Mouse (Mus musculus): Measurements from ENCODE around the gene Gdf15. TPM values are rescaled to one million over a fixed set of nuclear protein-coding genes. Genes with fewer than 3 reads are reported as not detected.

The Gdf15 gene
- polyA plus RNA-seq, 1 experiment from 2014 or later: 1.6 TPM

DNA sequence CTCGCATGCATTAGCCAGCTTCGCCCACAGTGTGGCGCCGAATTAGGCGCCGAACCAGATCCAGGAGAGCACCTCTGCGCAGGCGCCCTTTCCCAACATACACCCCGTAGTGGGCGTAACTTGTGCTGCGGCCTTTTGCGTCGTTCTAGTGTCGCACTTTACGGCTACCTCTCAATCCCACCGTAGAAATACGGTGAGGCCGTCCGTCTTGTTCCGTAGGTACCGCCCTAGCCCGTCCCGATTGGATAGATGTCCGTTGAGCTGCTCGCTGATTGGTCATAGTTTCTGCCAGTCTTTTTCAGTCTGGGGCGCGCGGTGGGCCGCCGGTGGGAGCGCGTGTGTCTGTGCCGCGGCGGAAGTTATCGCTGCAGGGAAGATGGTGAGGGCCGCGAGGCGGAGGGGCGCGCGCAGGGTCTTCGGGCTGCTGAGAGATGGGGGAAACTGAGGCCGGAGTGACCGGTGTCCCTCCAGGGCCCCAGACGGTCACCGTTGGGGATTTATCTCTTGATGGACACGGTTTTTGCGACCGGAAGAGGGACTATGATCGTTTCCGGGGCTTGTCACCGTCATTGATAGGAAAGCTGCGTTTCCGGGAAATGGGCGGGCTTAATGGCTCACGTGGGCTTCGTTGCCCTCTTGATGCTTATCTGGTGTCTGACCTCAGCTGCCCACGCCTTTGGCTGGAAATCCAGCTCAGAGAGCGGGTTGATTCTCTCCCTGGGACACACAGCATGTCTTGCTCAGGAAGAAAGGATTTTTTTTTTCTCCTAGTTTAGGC is 41.0 kb upstream of the Gdf15 start, which contains the start of gene Lsm4:
TSS of gene Lsm4 (plus strand) at position 170 of the 778 bp plus-strand sequence.
- H3K36me3 ChIP-seq (ENCODE audit: control insufficient read depth, insufficient read depth): peaks cover 4% of the 10 kb centered on the region; the same call in 1 of the 2 replicates
- under 1% methylated on average over 60 of the region's 60 CpGs for WGBS
- ATAC-seq (replicated peaks; ENCODE audit: extremely low read depth, insufficient read depth, low FRiP score): peak; percentile 97

DNA sequence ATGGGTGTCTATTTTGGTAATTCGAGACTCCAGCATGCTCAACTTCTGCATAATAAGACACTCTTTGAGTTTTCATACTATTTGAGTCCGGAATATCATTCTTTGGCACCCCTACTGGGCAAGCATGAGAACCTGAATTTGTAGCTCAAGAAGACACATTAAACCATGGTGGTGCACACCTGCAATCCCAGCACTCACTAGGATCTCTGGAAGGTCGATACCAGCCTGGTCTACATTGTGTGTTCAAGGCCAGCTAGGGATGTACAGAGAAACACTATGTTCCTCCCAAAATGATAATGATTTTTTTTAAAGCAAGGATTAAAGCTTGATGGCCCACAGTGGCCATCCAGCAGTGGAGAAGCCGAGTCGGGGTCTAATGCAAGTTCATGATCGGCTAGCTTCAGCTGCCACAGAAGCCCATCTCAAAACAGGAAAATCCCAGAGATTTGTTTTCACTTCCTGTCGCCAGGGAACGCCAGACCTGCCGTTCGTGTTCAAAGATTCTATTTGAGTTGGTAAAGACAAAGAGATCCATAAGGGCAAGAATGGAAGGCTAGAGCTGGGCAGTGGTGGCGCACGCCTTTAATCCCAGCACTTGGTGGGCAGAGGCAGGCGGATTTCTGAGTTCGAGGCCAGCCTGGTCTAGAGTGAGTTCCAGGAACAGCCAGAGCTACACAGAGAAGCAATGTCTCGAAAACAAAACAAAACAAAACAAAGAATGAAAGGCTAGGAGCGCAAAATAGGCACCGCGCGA is 40.2 kb upstream of the Gdf15 start:
- no peaks in the 10 kb centered on the region for H3K9me3 ChIP-seq (replicated peaks; ENCODE audit: control insufficient read depth, low read length)
- H3K4me3 ChIP-seq (ENCODE audit: low read length): peak overlapping the region; percentile 43
- no peaks in the 10 kb centered on the region for H3K27me3 ChIP-seq (ENCODE audit: control insufficient read depth, insufficient read depth, low read length)
- peak overlapping the region; percentile 65 for H3K4me2 ChIP-seq (ENCODE audit: low read depth, low read length)
- no peaks in the 10 kb centered on the region for H3K36me3 ChIP-seq (ENCODE audit: control insufficient read depth, insufficient read depth)
- peak overlapping the region; percentile 70 for H3K9ac ChIP-seq (ENCODE audit: low read length)
- ATAC-seq (replicated peaks; ENCODE audit: extremely low read depth, insufficient read depth, low FRiP score): peak; percentile 2; the same call in 1 of the 2 replicates
- H3K27ac ChIP-seq (ENCODE audit: low read length): peak overlapping the region; percentile 63
- 38% methylated on average over 19 of the region's 19 CpGs for whole genome bisulfite sequencing
- peaks cover 12% of the 10 kb centered on the region for H3K4me1 ChIP-seq (ENCODE audit: control insufficient read depth, insufficient read depth, low read length)

More for the DNA sequence above, 41.0 kb upstream of the Gdf15 start, which contains the start of gene Lsm4:
- no peaks in the 10 kb centered on the region for H3K9me3 ChIP-seq (replicated peaks; ENCODE audit: control insufficient read depth, low read length)
- no peaks in the 10 kb centered on the region for H3K27me3 ChIP-seq (ENCODE audit: control insufficient read depth, insufficient read depth, low read length)
- H3K4me2 ChIP-seq (ENCODE audit: low read depth, low read length): peak within 1 kb of the TSS; percentile 90
- peaks cover 12% of the 10 kb centered on the region for H3K4me1 ChIP-seq (ENCODE audit: control insufficient read depth, insufficient read depth, low read length)
- H3K4me3 ChIP-seq (ENCODE audit: low read length): peak within 1 kb of the TSS; percentile 79
- H3K9ac ChIP-seq (ENCODE audit: low read length): peak within 1 kb of the TSS; percentile 81
- H3K27ac ChIP-seq (ENCODE audit: low read length): peak within 1 kb of the TSS; percentile 94

DNA sequence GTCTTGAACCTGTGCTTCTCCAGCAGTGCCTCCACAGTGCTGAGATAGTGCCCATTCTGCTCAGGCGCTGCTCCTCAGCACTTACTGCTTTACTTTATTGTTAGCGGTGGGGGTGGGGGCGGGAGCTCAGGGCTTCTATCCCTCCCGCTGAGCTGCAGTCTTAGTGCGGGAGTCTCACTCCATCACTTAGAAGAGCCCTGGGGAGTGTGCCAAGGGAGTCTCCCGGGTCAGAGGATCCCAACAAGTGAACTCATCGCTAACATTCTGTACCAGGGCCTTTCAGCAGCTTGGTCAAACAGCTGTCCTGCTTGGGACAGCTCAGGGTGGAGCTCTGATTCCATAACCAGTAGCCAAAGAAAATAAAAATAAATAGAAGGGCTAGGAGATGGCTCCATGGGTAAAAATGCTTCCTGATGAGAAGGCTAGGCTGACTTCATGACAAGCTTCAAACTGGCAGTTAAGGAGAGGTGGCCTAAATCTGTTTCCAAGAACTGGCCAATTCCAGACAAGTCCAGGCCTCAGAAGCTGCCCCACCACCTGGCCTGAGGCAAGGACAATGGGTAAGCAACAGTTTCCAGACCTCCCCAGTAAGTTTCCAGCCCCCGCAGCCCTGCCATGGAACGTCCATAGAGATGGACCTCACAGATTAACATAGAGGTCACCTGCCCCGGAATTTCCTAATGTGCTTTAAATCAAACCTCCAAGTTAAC is 39.5 kb upstream of the Gdf15 start:
- 61% methylated on average over 10 of the region's 10 CpGs for WGBS
- no peak overlapping the region for H3K4me2 ChIP-seq (ENCODE audit: low read depth, low read length)
- H3K36me3 ChIP-seq (ENCODE audit: control insufficient read depth, insufficient read depth): no peaks in the 10 kb centered on the region
- H3K4me1 ChIP-seq (ENCODE audit: control insufficient read depth, insufficient read depth, low read length): peaks cover 12% of the 10 kb centered on the region
- no peak for ATAC-seq (replicated peaks; ENCODE audit: extremely low read depth, insufficient read depth, low FRiP score)
- H3K27me3 ChIP-seq (ENCODE audit: control insufficient read depth, insufficient read depth, low read length): no peaks in the 10 kb centered on the region
- no peaks in the 10 kb centered on the region for H3K9me3 ChIP-seq (replicated peaks; ENCODE audit: control insufficient read depth, low read length)
- H3K27ac ChIP-seq (ENCODE audit: low read length): no peak overlapping the region
- H3K9ac ChIP-seq (ENCODE audit: low read length): no peak overlapping the region
- no peak overlapping the region for H3K4me3 ChIP-seq (ENCODE audit: low read length)

DNA sequence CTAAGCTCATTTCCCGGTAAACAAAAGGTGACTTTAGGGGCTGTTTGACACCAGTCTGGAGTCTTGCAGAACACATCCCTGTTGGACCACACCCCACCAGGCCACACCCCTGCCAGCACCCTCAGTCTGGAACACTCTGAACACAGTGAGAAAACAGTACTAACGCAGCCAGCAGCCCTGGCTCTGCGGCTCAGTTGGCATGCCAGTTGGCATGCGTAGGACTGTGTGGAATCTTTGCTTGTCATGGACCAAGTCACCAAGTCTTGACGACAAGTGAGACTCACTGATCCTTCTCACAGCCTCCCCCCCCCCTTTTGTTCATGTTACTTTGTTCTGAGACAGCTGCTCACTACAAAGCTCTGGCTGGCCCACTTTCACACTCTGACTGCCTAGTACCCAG is 34.8 kb upstream of the Gdf15 start:
- no peaks in the 10 kb centered on the region for H3K4me1 ChIP-seq (ENCODE audit: control insufficient read depth, insufficient read depth, low read length)
- 58% methylated on average over 5 of the region's 5 CpGs for WGBS
- H3K36me3 ChIP-seq (ENCODE audit: control insufficient read depth, insufficient read depth): no peaks in the 10 kb centered on the region
- H3K9ac ChIP-seq (ENCODE audit: low read length): no peak overlapping the region
- no peak overlapping the region for H3K27ac ChIP-seq (ENCODE audit: low read length)
- no peaks in the 10 kb centered on the region for H3K27me3 ChIP-seq (ENCODE audit: control insufficient read depth, insufficient read depth, low read length)
- H3K4me2 ChIP-seq (ENCODE audit: low read depth, low read length): no peak overlapping the region
- H3K4me3 ChIP-seq (ENCODE audit: low read length): no peak overlapping the region
- no peaks in the 10 kb centered on the region for H3K9me3 ChIP-seq (replicated peaks; ENCODE audit: control insufficient read depth, low read length)
- ATAC-seq (replicated peaks; ENCODE audit: extremely low read depth, insufficient read depth, low FRiP score): no peak

DNA sequence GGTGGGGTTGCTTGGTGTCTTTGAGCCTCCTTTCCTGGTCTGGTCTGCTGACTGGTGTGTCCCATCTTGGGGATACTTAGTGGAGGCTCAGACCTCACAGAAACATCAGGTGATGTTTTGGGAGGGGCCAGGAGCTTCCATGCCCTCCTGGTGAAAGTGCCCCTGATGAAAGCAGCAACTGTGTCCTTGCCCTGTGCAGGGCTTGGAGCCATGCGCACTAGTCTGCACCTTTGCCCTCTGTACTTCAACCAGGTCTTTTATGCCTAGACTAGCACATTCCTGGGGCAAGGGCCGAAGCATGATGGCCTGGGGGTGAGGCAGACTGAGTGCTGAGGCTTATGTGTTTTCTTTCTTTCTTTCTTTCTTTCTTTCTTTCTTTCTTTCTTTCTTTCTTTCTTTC is 33.3 kb upstream of the Gdf15 start:
- H3K4me3 ChIP-seq (ENCODE audit: low read length): no peak overlapping the region
- H3K4me1 ChIP-seq (ENCODE audit: control insufficient read depth, insufficient read depth, low read length): 0 out of 2 replicates have a peak, but pooled peaks cover under 1% of the 10 kb centered on the region
- no peak overlapping the region for H3K4me2 ChIP-seq (ENCODE audit: low read depth, low read length)
- 62% methylated on average over 2 of the region's 2 CpGs for WGBS
- no peaks in the 10 kb centered on the region for H3K36me3 ChIP-seq (ENCODE audit: control insufficient read depth, insufficient read depth)
- no peak overlapping the region for H3K9ac ChIP-seq (ENCODE audit: low read length)
- H3K27me3 ChIP-seq (ENCODE audit: control insufficient read depth, insufficient read depth, low read length): no peaks in the 10 kb centered on the region
- H3K9me3 ChIP-seq (replicated peaks; ENCODE audit: control insufficient read depth, low read length): no peaks in the 10 kb centered on the region
- no peak overlapping the region for H3K27ac ChIP-seq (ENCODE audit: low read length)
- no peak for ATAC-seq (replicated peaks; ENCODE audit: extremely low read depth, insufficient read depth, low FRiP score)

DNA sequence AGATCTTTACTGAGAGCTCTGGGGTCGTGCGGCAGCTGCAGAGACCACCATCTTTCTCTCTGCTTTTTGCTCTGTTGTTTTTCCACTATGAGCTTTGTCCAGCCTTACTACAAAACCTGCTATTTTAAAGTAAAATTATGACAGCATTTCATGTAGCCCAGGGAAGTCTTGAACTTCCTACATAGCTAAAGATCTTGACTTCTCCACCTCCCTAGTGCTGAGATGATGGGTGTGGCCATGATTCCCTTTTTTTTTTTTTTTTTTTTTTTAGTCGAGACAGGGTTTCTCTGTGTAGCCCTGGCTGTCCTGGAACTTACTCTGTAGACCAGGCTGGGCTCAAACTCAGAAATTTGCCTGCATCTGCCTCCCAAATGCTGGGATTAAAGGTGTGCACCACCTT is 32.4 kb upstream of the Gdf15 start:
- Histone ChIP-seq H3K4me3 (ENCODE audit: low read length) (no peak overlapping the region), H3K4me1 (ENCODE audit: control insufficient read depth, insufficient read depth, low read length) (peaks cover 7% of the 10 kb centered on the region), H3K27me3 (ENCODE audit: control insufficient read depth, insufficient read depth, low read length) (no peaks in the 10 kb centered on the region), H3K9me3 (replicated peaks; ENCODE audit: control insufficient read depth, low read length) (no peaks in the 10 kb centered on the region), H3K4me2 (ENCODE audit: low read depth, low read length) (no peak overlapping the region), H3K9ac (ENCODE audit: low read length) (no peak overlapping the region), H3K36me3 (ENCODE audit: control insufficient read depth, insufficient read depth) (no peaks in the 10 kb centered on the region), H3K27ac (ENCODE audit: low read length) (no peak overlapping the region)
- no peak for ATAC-seq (replicated peaks; ENCODE audit: extremely low read depth, insufficient read depth, low FRiP score)
- WGBS: 71% methylated on average over 3 of the region's 3 CpGs

DNA sequence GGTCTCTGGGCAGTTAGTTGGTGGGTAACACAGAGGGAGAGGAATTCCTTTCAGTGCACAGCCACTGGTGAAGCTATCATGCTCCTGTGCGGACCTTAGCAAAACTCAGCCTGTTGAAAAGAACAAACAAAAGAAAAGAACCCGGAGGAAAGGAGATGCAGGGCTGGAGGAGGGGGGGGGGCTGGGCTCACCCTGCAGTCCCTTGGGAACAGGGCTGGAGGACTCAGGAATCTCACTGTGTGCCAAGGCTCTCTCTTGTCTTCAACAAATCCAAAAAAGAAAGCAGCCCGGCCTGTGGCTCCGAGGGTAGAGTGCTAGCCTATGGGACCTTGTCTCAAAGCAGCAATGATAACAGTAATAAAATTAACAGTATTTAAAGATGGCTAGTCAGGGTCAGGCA is 31.4 kb upstream of the Gdf15 start:
- Histone ChIP-seq H3K36me3 (ENCODE audit: control insufficient read depth, insufficient read depth) (no peaks in the 10 kb centered on the region), H3K4me3 (ENCODE audit: low read length) (no peak overlapping the region), H3K27me3 (ENCODE audit: control insufficient read depth, insufficient read depth, low read length) (no peaks in the 10 kb centered on the region), H3K27ac (ENCODE audit: low read length) (no peak overlapping the region), H3K9ac (ENCODE audit: low read length) (0 out of 2 replicates have a peak overlapping the region, but pooled peaks have one; percentile 27), H3K4me1 (ENCODE audit: control insufficient read depth, insufficient read depth, low read length) (peaks cover 9% of the 10 kb centered on the region), H3K9me3 (replicated peaks; ENCODE audit: control insufficient read depth, low read length) (no peaks in the 10 kb centered on the region), H3K4me2 (ENCODE audit: low read depth, low read length) (no peak overlapping the region)
- WGBS: 51% methylated on average over 4 of the region's 4 CpGs
- ATAC-seq (replicated peaks; ENCODE audit: extremely low read depth, insufficient read depth, low FRiP score): no peak

DNA sequence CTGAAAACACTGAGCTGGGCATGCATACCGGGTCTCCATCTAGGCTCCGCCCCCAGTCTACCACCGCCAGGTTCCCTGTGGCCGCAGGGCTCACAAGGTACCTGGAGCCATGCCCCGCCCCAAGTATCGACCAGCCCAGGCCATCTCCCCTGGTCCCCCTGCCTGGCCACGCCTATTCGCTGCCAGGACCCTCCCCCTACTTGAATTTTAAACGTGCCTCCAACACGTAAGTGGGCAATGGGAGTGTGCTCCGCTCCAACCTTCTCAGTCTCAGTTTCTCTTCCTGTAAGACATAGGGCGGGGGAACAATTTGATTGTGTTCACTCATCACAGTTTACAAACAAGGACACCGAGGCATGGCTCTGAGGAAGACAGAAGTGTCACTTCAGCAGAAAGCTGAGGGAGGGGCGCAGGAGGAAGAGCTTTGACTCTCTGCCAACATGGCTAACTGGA is 28.0 kb upstream of the Gdf15 start, which contains the start of gene Pgpep1:
TSS of gene Pgpep1 (minus strand) at position 116 of the 453 bp plus-strand sequence.
- 4% methylated on average over 14 of the region's 14 CpGs for WGBS
- Histone ChIP-seq H3K9ac (ENCODE audit: low read length) (peak within 1 kb of the TSS; percentile 94), H3K4me2 (ENCODE audit: low read depth, low read length) (peak within 1 kb of the TSS; percentile 84), H3K36me3 (ENCODE audit: control insufficient read depth, insufficient read depth) (peaks cover 13% of the 10 kb centered on the region), H3K9me3 (replicated peaks; ENCODE audit: control insufficient read depth, low read length) (no peaks in the 10 kb centered on the region), H3K27ac (ENCODE audit: low read length) (peak within 1 kb of the TSS; percentile 91), H3K27me3 (ENCODE audit: control insufficient read depth, insufficient read depth, low read length) (no peaks in the 10 kb centered on the region), H3K4me1 (ENCODE audit: control insufficient read depth, insufficient read depth, low read length) (peaks cover 22% of the 10 kb centered on the region), H3K4me3 (ENCODE audit: low read length) (peak within 1 kb of the TSS; percentile 87)
- peak; percentile 37 for ATAC-seq (replicated peaks; ENCODE audit: extremely low read depth, insufficient read depth, low FRiP score)

Measured in heart, embryonic 16.5 days (tissue).